Mouse (Mus musculus): ENCODE measurements at regions not wholly inside any gene's neighbourhood (a gene's known extent, or its start where the extent isn't known, plus 50 kb on each side); places are given as distances from the start of the nearest gene placed in this dataset.

- intact Hi-C loops (cut with DNase I) = no loop called here
Measured at GRCm38 (mm10) chr14:114374847-114375246, 717.2 kb upstream of the Gpc5 start.

DNA sequence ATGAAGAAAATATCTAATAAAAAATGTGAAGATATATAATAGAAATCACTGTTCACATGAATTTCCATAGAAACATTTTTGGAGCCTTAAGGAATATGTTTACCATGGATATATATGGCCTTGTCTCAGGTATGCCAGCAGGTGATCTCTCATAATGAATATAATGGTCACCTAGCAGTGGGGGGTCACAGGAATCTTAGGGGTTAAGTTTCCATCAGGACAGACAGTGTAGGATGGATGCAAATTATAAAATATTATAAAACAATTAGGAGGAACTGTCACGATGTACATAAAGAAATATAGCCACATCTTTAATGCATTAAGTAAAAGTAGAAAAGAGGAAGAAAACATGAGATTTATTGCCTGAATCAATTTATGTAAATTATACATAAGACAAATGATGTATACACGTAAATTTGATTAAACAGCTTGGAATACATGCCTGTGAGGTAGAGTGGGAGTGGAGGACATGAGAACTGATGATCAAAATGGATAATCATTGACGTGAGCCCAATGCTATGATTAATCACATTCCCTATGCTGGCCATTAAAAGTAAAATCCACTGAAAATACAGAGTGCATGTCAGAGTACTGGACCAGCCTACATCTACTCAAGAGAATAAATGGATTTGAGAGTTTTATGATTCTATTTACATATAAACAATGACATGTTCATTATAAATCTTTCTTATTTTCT lies 693.0 kb upstream of the Gpc5 start:
- intact Hi-C loops (cut with DNase I) = no loop called here
- DNase-seq = no peak

More at GRCm38 (mm10) chr14:114374847-114375246, 717.2 kb upstream of the Gpc5 start:
- no peak for DNase-seq

DNA sequence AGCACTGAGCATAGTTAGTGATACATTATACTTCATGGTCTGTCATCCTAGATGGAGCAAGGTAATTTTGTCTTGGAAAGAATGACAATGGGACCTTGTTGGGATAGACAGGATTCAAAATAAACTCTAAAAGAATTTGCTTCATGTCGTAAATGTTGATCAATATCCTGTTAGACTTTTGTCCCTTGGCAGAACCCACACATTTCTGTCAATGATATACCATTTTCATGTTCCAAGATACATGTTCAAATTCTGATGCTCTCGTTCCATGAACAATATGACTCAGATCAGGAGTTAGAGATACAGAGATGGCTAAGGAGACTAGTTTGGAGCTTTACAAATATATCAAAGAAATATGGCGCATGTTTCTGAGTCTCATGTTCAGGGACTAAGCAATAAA lies 673.2 kb upstream of the Gpc5 start:
- no peak for DNase-seq
- intact Hi-C loops (cut with DNase I) = no loop called here

GRCm38 (mm10) chr14:114425475-114425874 lies 666.5 kb upstream of the Gpc5 start:
- no peak for DNase-seq
- intact Hi-C loops (cut with DNase I) = no loop called here

Measured in heart, postnatal 10 days (tissue).